Mouse (Mus musculus): ENCODE data around the gene Zbtb49.

Gene Zbtb49

GRCm38 (mm10) chr5:38195941-38196340 lies 24.3 kb downstream of the Zbtb49 start:
- no peak for DNase-seq (ENCODE audit: low read depth, low spot score)

GRCm38 (mm10) chr5:38194946-38195345 lies 25.3 kb downstream of the Zbtb49 start:
- DNase-seq (ENCODE audit: low read depth, low spot score) = peak; percentile 11

GRCm38 (mm10) chr5:38190907-38191306 lies 29.4 kb downstream of the Zbtb49 start:
- DNase-seq (ENCODE audit: low read depth, low spot score) = no peak

DNA sequence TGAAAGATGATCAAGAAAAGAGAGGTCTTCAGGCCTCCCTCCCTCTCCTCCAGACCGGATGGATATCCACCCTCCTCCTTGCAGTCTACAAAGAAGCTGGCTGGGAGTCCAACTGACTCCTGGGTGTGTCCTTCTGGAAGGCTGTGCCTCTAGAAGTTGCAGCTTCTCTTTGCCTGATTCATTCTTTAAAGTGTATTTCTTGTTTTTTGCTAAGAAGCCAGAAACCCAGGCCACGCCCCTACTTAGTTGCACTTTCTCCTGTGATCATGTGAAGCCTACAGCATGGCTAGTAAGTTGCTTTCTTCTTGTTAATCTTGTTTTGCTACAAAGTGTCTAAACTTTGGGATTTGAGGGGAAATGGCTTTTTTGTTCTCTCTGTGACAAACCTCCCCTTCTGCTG lies 33.3 kb downstream of the Zbtb49 start:
- DNase-seq (ENCODE audit: low read depth, low spot score) = no peak

DNA sequence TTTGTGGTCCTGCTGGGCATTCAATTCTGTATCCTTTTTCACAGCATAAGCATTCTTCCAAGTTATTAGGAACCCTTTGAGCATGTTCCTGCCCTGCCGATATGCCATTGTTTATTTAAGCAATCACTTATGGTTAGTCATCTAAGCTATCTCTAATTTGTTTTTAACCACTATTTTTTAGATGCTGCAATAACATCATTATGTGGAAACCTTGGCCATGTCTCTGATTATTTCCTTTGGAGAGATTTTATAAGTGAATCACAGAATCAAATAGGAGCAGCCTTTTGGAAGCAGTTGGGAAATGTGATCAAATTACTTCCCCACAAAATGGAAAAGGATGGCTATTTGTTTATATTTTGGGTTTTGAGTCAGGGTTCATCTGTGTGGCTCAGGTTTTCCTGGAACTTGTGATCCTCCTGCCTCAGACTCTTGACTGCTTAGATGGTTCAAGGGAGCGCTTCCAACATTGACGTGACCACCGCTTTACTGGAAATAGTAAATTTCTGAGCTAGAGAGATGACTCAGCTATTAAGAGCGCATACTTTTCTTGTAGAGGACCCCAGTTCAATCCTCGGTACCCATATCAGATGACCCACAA lies 35.5 kb downstream of the Zbtb49 start:
- no peak for DNase-seq (ENCODE audit: low read depth, low spot score)

DNA sequence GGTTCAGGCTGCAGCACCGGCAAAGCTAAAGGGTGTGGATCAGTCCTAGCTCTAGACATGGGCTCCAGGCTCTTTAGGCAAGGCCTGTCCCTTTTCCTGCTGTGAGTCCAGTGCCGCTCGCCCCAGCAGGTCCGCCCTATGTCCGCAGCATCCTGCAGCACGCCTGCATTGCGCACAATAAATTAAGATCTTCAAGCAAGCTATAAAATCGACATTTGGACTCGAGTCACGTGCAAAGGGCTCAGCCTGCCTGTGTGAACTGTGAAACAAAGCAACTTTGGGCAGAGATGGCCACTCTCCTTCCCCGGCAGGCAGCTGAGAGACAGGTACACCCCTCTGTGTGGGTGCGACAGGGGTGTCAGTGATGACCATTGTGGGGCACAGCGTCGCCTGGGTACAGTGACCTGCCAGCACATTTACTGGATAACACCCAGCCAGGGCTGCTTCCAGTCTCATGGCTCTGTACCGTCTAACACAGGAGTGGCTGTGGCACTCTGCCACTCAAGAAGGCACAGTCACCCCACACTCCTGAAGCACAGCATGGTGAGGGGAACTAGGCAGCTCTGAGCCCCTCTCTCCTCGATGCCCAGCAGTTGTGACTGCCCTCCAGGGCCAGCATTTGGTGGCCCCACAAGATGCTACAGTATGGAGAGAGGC lies 45.9 kb downstream of the Zbtb49 start:
- no peak for DNase-seq (ENCODE audit: low read depth, low spot score)

- DNase-seq (ENCODE audit: low read depth, low spot score) = no peak
These were observed 46.5 kb downstream of the Zbtb49 start for GRCm38 (mm10) chr5:38173766-38174165.

DNA sequence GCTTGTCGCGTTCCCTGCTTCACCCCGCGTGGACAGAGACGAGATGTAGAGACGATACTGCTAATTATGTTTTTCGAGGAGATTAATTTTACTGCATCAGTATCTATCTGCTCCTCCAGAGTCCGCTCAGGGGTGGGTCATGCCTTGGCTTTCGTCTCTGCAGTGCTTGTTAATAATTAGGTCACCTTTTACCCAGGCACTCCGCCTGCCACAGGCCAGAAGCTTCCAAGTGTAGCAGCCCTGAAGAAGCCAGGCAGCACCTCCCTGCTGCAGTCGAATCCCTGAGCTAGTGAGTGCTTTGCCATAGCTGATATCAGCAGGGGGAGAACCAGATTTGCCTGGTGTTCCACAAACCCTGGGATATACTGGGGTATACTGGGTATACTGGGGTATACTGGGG lies 51.8 kb downstream of the Zbtb49 start:
- DNase-seq (ENCODE audit: low read depth, low spot score) = no peak

DNA sequence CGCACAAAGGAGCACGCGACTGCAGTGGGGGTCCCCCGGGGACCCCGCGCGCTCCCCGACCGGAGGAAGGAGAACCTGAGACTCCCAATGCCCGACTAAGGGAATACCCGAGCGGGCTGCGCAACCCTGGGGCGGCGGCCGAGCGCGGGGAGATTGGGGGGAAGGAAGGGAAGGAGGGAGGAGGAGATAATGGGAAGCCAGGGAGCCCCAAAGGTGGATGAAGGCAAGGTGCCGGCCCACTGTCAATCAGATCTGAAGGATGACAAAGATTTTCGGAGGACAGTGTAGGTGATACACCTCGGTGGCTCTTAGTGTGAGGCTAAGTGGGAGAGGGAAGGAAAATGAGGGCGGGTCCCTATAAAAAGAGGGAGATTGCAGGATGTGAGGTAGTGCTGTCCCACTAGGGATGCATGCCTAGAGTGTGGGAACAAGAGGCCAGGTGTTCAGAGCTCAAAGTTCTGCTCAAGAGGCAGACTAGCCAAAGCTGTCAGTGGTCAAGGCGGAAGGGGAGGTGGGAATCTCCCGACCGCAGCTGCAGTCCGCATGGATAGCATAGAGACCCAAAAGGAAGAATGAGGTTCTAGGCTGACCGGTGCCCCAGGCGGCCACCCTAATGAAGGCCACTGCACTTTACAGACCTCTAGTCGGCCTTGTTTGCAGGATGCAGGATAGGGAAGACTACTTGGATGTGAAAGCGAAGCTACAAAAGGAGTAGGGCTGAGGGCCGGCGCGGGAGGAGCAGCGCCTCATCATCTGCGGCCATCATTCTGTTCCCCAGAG lies 60.4 kb downstream of the Zbtb49 start, which contains the start of gene Nsg1:
Gene Nsg1 (minus strand): TSS at position 274 of the 780 bp plus-strand sequence.
- no peak for DNase-seq (ENCODE audit: low read depth, low spot score)

- peak; percentile 53 for DNase-seq (ENCODE audit: low read depth, low spot score)
These were observed 61.2 kb downstream of the Zbtb49 start for GRCm38 (mm10) chr5:38158947-38159633.

- DNase-seq (ENCODE audit: low read depth, low spot score) = no peak
These were observed 61.7 kb downstream of the Zbtb49 start for GRCm38 (mm10) chr5:38158501-38158946.

DNA sequence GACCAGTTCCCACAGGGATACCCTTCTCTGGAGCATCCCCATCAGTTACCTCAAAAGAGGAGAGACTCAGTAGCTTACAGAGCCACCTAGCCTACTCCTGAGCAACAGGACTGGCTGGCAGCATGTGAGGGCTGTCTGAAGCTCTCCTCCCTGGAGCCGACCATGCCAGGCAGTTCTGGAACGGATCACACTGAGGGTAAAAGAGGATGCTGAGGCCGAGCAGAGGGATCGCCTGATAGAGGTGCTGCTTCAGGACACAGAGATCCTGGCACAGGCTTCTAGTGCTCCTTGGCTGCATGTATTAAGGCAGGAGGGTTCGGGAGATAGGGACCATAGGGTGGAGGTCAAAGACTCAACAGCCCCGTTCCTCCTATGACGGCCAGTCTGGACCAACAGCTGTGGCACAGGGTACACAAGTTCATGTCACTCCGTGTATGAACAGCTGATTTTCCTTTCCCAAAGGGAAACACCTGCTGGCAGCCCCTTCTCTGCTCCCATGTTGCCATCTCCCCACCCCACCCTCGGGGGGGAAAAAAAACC lies 62.7 kb downstream of the Zbtb49 start:
- DNase-seq (ENCODE audit: low read depth, low spot score) = no peak

DNA sequence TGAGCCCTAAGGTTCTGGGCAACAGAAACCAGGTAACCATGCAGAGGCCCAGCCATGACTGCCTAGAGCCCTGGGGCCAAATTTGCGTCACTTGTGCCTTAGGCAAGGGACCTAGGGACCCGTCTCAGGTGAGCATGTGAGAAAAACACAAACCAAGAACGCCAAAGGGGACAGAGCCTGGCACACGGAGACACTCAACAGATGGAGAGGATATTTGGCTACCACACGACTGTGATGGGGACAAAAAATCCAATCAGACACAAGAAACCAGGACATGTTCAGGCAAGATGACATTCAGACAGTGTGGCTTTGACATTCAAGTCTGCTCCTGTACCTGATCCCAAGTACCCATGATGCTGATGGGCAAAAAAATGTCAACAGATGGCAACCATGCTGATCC lies 66.6 kb downstream of the Zbtb49 start:
- DNase-seq (ENCODE audit: low read depth, low spot score) = no peak

DNA sequence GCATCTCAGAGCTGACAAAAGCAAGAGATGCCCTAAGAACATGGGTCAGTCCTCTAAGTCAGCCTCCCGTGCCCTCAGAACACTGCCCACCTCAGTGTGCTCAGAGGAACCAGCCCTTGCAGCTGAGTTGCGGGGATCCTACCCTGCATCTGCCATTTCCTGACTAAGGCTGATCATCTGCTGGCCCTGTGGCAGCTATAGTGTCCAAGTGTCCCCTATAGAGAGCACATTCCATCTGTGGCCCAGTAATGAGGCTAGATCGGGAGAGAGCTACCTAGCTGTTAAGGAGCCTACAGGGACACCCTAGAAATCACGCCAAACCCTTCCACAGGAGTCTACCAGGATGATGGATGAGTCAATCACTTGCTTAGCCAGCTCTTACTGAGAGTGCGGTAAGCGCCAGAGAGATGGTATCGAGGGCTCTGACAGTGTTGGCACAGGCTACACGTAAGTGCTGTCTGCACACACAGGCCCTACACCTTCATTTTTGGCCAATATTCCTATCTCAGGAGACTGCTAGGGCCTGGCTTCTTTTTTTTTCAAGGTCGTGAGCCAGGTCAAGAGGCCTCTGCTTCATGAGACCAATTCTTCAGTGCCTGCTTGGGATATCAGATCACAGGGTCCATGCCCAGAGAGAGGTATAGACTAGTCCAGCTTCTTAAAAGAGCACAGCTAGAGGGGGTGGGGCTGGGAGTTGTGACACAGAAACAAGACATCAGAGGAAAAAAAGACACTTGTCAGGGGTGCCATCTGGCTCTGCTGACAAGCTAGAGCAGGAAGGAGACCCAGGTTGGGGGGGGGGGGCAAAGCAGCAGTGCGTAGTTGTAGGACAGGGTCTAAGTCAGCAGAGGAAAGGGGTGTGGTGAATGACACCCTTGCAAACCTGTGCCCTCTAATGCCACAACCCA lies 67.8 kb downstream of the Zbtb49 start:
- DNase-seq (ENCODE audit: low read depth, low spot score) = no peak

DNA sequence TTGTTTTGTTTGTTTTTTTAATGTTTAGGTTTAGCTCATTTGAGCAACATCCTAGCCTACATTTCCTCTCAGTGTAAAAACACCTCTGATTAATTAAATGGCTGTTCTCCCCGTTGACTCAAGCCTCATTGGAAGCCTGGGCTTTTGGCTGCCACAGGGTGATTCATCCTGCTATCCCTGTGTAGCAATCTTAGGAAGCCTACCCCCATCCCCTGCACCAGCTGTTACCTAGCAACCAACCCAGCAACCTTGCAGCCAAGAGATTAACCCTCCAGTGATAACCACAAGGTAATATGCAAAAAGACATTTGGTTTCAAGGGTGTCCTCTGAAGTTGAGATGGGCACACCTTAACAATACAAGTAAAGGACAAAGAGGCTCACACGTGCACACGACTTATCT lies 69.0 kb downstream of the Zbtb49 start:
- no peak for DNase-seq (ENCODE audit: low read depth, low spot score)

- no peak for DNase-seq (ENCODE audit: low read depth, low spot score)
These were observed 73.7 kb downstream of the Zbtb49 start for GRCm38 (mm10) chr5:38146524-38146923.

GRCm38 (mm10) chr5:38140893-38141292 lies 79.4 kb downstream of the Zbtb49 start:
- no peak for DNase-seq (ENCODE audit: low read depth, low spot score)

All from retina, postnatal 7 days (tissue).